Mouse (Mus musculus) T-helper 2 cell (primary cell): ENCODE measurements at regions not wholly inside any gene's neighbourhood (a gene's known extent, or its start where the extent isn't known, plus 50 kb on each side); places are given as distances from the start of the nearest gene placed in this dataset.
"Not testable (repeated sequence)": the region's sequence is repeated elsewhere in the genome, so short reads cannot be mapped to it uniquely, and the experiment has no call there.

Source experiments
- in situ Hi-C: fragments of 300-600 bp; cut with MboI, MseI; formaldehyde crosslinking; loops from one replicate; pipeline ENCODE4 v1.15.1; 2025; ENCODE audit warnings: high pct_unique_total_duplicates

DNA sequence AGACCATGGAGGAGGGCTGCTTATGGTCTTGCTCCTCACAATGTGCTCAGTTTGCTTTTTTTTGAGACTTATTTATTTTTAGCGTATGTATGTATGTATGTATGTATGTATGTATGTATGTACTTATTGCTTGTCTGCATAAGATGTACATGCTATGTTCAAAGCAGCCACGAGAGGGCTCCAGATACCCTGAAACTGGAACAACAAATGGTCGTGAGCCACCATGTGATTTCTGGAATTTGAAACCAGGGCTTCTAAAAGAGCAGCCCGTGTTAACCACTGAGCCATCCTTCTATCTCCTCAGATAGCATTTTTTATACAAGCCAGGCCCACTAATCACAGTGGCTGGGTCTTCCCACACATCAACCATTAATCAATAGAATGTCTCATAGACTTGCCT, 611.2 kb downstream of the 5730507C01Rik start:
- in situ Hi-C loops: no loop called here

DNA sequence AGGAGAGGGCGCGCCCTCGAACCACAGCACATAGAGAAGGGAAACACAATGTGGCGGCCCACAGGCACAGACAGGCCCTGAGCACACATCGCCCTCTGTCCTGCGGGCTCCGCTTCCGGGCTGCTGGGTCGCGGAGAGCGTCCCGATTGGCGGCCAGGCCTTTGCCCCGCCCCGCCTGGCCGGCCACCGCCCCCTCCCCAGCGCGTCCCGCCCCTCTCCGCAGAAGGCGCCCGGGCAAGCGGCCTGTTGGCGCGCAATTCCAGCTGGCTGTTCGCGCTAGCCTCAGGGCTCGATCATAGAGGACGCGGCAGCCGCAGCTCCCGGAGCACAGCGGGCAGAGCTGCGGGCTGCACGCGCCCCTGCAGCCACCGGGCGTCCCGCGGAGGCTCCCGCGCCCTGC, 661.3 kb downstream of the 5730507C01Rik start:
- in situ Hi-C loops: loop anchor here (5.0 kb wide), 1 partner anchor 782 kb away; no protein-coding TSS in a partner anchor

DNA sequence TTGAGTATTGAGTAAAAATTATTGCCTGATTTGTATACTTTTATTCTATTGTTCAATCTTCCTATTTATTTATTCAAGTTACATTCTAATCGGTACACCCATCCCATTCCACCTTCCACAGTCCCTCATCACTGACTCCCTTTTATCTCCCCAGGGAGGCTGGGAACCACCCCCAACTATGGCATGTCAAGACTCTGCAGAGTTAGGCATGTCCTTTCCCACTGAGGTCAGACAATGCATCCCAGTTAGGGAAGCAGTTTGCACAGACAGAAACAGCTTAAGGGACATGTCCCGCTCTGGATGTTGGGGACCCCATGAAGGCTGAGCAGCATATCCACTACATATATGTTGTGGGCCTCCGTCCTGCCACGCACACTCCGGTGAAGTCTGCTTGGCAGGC, 678.1 kb downstream of the 5730507C01Rik start:
- in situ Hi-C loops: no loop called here

DNA sequence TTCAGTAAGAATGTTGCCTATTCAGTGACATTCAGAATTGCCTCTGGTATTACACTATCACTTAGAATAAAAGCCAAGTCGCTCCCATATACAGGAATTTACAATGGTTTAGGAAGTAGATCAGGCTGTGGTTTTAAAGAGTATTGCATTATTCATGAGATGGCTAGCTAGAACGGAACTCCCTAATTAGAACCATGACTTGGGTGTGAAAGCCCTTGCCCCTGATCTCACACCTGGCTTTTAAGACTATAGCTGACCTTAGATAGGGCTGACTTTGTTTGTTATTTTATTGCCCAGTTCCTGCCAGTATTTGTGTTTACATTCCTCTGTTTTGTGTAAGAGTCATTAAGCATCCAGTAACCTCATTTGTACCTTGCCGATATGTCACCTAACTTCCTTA, 678.7 kb downstream of the 5730507C01Rik start:
- in situ Hi-C loops: not testable (repeated sequence)

DNA sequence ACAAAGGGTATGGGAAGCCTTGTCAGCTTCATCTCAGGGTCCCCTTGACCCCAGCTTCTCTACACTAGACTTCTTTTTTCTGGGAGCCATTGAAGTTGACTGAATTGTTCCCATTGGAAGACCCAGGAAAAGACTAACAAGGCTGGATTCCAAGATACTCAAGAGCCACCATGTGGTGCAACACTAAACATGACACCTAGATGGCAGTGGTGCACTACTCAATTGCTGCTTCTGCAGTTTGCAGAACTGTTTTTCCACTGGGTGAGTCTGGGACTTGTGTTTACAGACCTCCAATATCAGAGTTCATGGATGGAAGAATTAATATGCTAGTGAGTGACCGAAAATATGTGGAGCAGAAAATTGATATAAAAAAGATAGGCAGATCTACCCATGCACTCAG, 709.7 kb downstream of the 5730507C01Rik start:
- in situ Hi-C loops: not testable (repeated sequence)

DNA sequence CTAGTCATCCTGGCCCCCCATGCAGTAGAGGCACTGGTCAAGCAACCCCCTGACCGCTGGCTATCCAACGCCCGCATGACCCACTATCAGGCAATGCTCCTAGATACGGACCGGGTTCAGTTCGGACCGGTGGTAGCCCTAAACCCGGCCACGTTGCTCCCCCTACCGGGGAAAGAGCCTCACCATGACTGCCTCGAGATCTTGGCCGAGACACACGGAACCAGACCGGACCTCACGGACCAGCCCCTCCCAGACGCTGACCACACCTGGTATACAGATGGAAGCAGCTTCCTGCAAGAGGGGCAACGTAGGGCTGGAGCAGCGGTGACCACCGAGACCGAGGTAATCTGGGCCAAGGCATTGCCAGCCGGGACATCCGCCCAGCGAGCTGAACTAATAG, 707.6 kb upstream of the Gm21863 start:
- in situ Hi-C loops: loop anchor here (10.0 kb wide), 1 partner anchor 1458 kb away; no protein-coding TSS in a partner anchor

DNA sequence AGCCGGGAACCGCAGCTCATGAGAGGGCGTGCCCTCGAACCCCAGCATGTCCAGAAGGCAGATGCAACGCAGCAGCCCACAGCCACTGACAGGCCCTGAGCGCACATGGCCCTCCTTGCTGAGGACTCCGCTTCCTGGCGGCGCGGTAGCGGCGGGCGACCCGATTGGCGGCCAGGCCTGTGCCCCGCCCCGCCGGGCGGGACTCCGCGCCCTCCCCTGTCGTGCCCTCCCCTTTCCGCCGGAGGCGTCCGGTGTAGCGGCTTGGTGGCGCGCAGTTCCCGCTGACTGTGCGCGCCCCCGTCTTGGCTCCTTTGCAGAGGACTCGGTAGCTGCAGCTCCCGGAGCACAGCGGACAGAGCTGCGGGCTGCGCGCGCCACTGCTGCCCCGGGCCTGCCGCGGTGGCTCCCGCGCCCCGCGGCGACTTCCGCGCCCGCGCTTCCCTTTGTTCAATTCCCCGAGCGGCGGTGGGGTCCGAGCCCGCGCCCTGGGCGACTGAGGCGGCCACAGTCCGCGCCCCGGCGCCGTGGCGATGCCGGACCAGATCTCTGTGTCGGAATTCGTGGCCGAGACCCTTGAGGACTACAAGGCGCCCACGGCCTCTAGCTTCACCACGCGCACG, 665.9 kb upstream of the Gm21863 start:
- in situ Hi-C loops: not testable (repeated sequence)

DNA sequence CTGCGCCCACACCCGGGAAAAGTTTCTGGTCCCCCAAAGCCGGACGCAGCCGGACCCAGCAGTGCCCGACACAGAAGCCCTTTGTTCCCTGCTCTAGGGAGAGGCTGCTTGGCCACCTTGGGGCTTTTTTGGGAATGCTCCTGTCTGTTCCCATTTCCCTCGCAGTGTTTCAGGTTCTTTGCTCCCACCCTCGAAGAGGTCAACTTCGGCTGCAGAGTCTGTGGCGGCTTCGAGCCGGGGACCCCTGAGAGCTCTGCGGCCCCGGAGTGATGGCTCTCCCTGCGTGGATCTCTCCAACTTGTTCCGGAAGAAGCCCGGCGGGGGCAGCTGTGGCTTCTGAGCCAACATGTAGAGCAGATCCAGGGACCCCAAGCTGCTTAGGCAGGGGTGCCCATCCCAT, 665.3 kb upstream of the Gm21863 start:
- in situ Hi-C loops: not testable (repeated sequence)

DNA sequence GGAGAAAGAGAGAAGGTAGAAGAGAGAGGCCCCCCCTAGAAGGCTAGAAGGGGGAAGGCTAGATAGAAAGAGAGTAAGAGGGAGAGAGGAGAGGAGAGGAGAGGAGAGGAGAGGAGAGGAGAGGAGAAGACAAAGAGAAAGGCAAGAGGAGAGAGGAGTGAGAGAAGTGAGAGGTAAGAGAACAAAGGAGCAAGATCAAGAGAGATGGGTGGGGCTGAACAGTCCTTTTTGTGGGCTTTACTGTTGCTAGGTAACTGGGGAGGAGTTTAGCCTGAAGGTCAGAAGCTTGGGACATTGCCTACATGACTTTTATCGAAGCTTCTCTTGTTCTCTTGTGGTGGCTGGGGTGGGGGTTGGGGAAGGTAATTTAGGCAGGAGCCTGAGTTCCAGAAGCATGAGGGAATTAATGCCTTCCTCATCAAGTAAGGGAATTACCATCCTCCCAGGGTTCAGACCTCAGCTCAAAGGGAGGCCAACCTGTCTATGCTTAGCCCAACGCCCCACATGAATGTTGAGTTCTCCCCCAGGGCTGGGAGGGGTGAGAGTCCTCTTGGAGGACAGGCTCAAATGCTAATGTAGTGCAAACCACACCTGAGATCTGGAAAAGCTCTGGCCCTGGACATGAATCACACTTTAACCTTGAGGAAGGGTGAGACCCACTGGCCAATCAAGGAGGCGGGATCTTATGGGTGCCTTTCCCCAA, 662.1 kb upstream of the Gm21863 start:
- in situ Hi-C loops: loop anchor here (5.0 kb wide), 1 partner anchor 105 kb away; no protein-coding TSS in a partner anchor
